Mouse (Mus musculus) forebrain, postnatal 0 days (tissue): ENCODE results near the gene Eif4g3. TPM values are rescaled to one million over a fixed set of nuclear protein-coding genes. Genes with fewer than 3 reads are reported as not detected.

Experiments used
- ATAC-seq: fragments of 200-750 bp; cut with Nextera tagmentation; 2 replicates; pipeline ENCODE4 v1.8.0; 2017; ENCODE audit warnings: mild to moderate bottlenecking, moderate library complexity
- DNase-seq: peaks from one replicate; pipeline ENCODE4 v3.0.0-alpha.2; 2015
- H3K27ac ChIP-seq: fragments of 300-500 bp; sonication (generic); 2 replicates; pipeline ENCODE4 v1.5.1; 2014; ENCODE audit warnings: low read depth, mild to moderate bottlenecking, antibody characterized with exemption, low read length, moderate library complexity, mixed read lengths
- H3K27me3 ChIP-seq: fragments of 300-500 bp; sonication (generic); 2 replicates; pipeline ENCODE4 v1.6.1; 2014; ENCODE audit warnings: mild to moderate bottlenecking, low read length, mixed read lengths; ENCODE audit not compliant: insufficient read depth
- H3K36me3 ChIP-seq: fragments of 300-500 bp; sonication (generic); 2 replicates; pipeline ENCODE4 v1.6.1; 2014; ENCODE audit warnings: mild to moderate bottlenecking, moderate library complexity; ENCODE audit not compliant: insufficient read depth
- H3K4me1 ChIP-seq: fragments of 300-500 bp; sonication (generic); 2 replicates; pipeline ENCODE4 v1.6.1; 2014; ENCODE audit warnings: antibody characterized with exemption; ENCODE audit not compliant: insufficient read depth
- H3K4me2 ChIP-seq: fragments of 300-500 bp; sonication (generic); 2 replicates; pipeline ENCODE4 v1.6.1; 2014; ENCODE audit warnings: low read depth, mild to moderate bottlenecking, moderate library complexity
- H3K4me3 ChIP-seq: fragments of 300-500 bp; sonication (generic); 2 replicates; pipeline ENCODE4 v1.5.1; 2014; ENCODE audit warnings: low read depth, low read length, mixed read lengths
- H3K9ac ChIP-seq: fragments of 300-500 bp; sonication (generic); 2 replicates; pipeline ENCODE4 v1.6.1; 2014; ENCODE audit warnings: mild to moderate bottlenecking
- H3K9me3 ChIP-seq: fragments of 300-500 bp; sonication (generic); 2 replicates; pipeline ENCODE4 v1.6.1; 2016; ENCODE audit warnings: low read length
- CTCF ChIP-seq: sonication (generic); IDR thresholded peaks from 2 replicates; pipeline ENCODE4 v1.5.1; 2016; ENCODE audit warnings: antibody characterized with exemption, control low read depth, low read depth
- WGBS: fragments of 180-500 bp; shearing (Covaris S2); extraction: QIAGEN DNeasy Blood & Tissue Kit; methylation state at CpG from one replicate; pipeline ENCODE4 v1.1.7; 2014; 5-methylcytosine and 5-hydroxymethylcytosine counted together
- polyA plus RNA-seq: library from polyadenylated mRNA; unstranded; fragments of >200 nt; fragmentation: Nextera tagmentation; extraction: Ambion mirVana; gene quantifications from 2 replicates; pipeline ENCODE4 v1.2.1, GENCODE M21; 2015
- total RNA-seq: library from RNA; depleted of rRNA; stranded (reverse); fragments of >200 nt; gene quantifications from 2 replicates; pipeline ENCODE4 v1.2.3, GENCODE M21; 2014

Eif4g3 gene
- total and polyA plus RNA-seq, 2 experiments from 2014 or later: 38.4 to 67.0 TPM

GRCm38 (mm10) chr4:138068598-138068997 lies 75.8 kb downstream of the Eif4g3 start:
- Histone ChIP-seq H3K27me3 (no peaks in the 10 kb centered on the region), H3K36me3 (peaks cover 2% of the 10 kb centered on the region; the same call in 1 of the 2 replicates), H3K9me3 (no peaks in the 10 kb centered on the region), H3K9ac (no peak overlapping the region), H3K4me2 (no peak overlapping the region), H3K4me3 (no peak overlapping the region), H3K27ac (no peak overlapping the region), H3K4me1 (no peaks in the 10 kb centered on the region)
- WGBS: 43% methylated on average over 2 of the region's 2 CpGs
- peak; percentile 61 for DNase-seq
- no peak for ATAC-seq
- no peak for TF ChIP-seq CTCF

- H3K27ac ChIP-seq: no peak overlapping the region
- H3K9me3 ChIP-seq: no peaks in the 10 kb centered on the region
- H3K4me1 ChIP-seq: no peaks in the 10 kb centered on the region
- ATAC-seq: no peak
- 87% methylated on average over 4 of the region's 4 CpGs for WGBS
- DNase-seq: no peak
- no peaks in the 10 kb centered on the region for H3K27me3 ChIP-seq
- no peak overlapping the region for H3K4me3 ChIP-seq
- TF ChIP-seq CTCF: no peak
- peaks cover 2% of the 10 kb centered on the region; the same call in 1 of the 2 replicates for H3K36me3 ChIP-seq
- H3K4me2 ChIP-seq: no peak overlapping the region
- H3K9ac ChIP-seq: no peak overlapping the region
These were observed 76.5 kb downstream of the Eif4g3 start for GRCm38 (mm10) chr4:138069371-138069770.

DNA sequence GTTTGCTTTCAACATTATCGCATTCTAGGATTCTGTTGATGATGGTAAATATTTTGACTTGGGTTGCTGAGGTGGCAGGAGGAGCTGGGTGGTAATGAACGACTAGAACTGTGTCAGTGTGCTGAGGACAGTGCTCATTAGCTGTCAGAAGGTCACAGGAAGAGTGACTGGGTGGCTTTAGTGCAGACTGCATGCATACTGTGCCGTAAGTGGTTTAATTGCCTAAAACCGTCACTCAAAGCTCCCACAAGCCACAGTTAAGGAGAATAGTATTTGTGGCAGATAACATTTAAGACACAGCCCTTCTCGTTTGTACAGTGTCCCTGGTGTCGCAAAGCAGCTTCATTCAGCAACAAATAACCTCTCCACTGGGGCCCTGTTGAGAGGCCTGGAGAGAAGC lies 78.7 kb downstream of the Eif4g3 start:
- no peak overlapping the region for H3K4me2 ChIP-seq
- H3K9ac ChIP-seq: no peak overlapping the region
- H3K27me3 ChIP-seq: no peaks in the 10 kb centered on the region
- DNase-seq: no peak
- no peak overlapping the region for H3K4me3 ChIP-seq
- no peak for TF ChIP-seq CTCF
- no peak overlapping the region for H3K27ac ChIP-seq
- no peaks in the 10 kb centered on the region for H3K9me3 ChIP-seq
- H3K36me3 ChIP-seq: no peaks in the 10 kb centered on the region; the same call in 1 of the 2 replicates
- H3K4me1 ChIP-seq: no peaks in the 10 kb centered on the region
- ATAC-seq: peak; percentile 60; the same call in 1 of the 2 replicates
- WGBS: 31% methylated on average over 6 of the region's 6 CpGs

DNA sequence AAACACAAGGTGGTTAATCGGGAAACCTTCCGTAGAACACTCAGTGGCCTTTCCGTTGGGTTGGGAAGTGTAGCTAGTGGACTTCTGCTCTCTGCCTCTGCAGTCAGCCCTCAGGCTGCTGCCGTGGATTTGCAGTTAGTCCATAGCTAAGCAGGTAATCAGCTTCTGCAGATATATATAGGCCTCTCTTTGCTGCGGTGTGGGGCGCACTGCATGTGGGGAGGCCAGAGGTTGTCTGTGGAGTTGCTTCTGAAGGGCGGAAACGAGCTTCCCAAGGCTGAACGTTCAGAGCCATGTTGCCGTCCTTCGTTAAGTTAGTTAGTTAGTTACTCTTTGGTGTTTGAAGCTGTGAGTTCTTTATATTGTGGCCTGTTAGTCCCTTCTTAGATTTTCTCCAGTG lies 80.3 kb downstream of the Eif4g3 start:
- Histone ChIP-seq H3K36me3 (no peaks in the 10 kb centered on the region), H3K4me1 (no peaks in the 10 kb centered on the region), H3K27me3 (no peaks in the 10 kb centered on the region), H3K9me3 (no peaks in the 10 kb centered on the region), H3K27ac (no peak overlapping the region), H3K4me3 (no peak overlapping the region), H3K9ac (no peak overlapping the region), H3K4me2 (no peak overlapping the region)
- no peak for TF ChIP-seq CTCF
- DNase-seq: no peak
- ATAC-seq: no peak
- WGBS: 76% methylated on average over 11 of the region's 11 CpGs

GRCm38 (mm10) chr4:138073531-138073930 lies 80.7 kb downstream of the Eif4g3 start:
- Histone ChIP-seq H3K27ac (no peak overlapping the region), H3K4me3 (no peak overlapping the region), H3K9me3 (no peaks in the 10 kb centered on the region), H3K9ac (no peak overlapping the region), H3K27me3 (no peaks in the 10 kb centered on the region), H3K36me3 (no peaks in the 10 kb centered on the region; the same call in 1 of the 2 replicates), H3K4me2 (no peak overlapping the region), H3K4me1 (no peaks in the 10 kb centered on the region)
- WGBS: 58% methylated on average over 7 of the region's 7 CpGs
- DNase-seq: no peak
- TF ChIP-seq CTCF: no peak
- no peak for ATAC-seq

GRCm38 (mm10) chr4:138074896-138075584 lies 82.2 kb downstream of the Eif4g3 start:
- Histone ChIP-seq H3K4me1 (no peaks in the 10 kb centered on the region), H3K9me3 (no peaks in the 10 kb centered on the region), H3K36me3 (peaks cover 2% of the 10 kb centered on the region; the same call in 1 of the 2 replicates), H3K4me2 (no peak overlapping the region), H3K27me3 (no peaks in the 10 kb centered on the region), H3K9ac (no peak overlapping the region), H3K4me3 (no peak overlapping the region), H3K27ac (no peak overlapping the region)
- DNase-seq: no peak
- no peak for TF ChIP-seq CTCF
- ATAC-seq: no peak
- WGBS: 64% methylated on average over 6 of the region's 6 CpGs

- Histone ChIP-seq H3K36me3 (peaks cover 2% of the 10 kb centered on the region; the same call in 1 of the 2 replicates), H3K4me3 (no peak overlapping the region), H3K27ac (no peak overlapping the region), H3K27me3 (no peaks in the 10 kb centered on the region), H3K4me2 (no peak overlapping the region), H3K9me3 (no peaks in the 10 kb centered on the region), H3K4me1 (no peaks in the 10 kb centered on the region), H3K9ac (no peak overlapping the region)
- DNase-seq (no peak), ATAC-seq (no peak)
- WGBS: 91% methylated on average over 3 of the region's 3 CpGs
- TF ChIP-seq CTCF: no peak
These were observed 85.0 kb downstream of the Eif4g3 start for GRCm38 (mm10) chr4:138077663-138078295.
